Mouse (Mus musculus): Measurements from ENCODE around the gene Rxylt1.

Gene Rxylt1

DNA sequence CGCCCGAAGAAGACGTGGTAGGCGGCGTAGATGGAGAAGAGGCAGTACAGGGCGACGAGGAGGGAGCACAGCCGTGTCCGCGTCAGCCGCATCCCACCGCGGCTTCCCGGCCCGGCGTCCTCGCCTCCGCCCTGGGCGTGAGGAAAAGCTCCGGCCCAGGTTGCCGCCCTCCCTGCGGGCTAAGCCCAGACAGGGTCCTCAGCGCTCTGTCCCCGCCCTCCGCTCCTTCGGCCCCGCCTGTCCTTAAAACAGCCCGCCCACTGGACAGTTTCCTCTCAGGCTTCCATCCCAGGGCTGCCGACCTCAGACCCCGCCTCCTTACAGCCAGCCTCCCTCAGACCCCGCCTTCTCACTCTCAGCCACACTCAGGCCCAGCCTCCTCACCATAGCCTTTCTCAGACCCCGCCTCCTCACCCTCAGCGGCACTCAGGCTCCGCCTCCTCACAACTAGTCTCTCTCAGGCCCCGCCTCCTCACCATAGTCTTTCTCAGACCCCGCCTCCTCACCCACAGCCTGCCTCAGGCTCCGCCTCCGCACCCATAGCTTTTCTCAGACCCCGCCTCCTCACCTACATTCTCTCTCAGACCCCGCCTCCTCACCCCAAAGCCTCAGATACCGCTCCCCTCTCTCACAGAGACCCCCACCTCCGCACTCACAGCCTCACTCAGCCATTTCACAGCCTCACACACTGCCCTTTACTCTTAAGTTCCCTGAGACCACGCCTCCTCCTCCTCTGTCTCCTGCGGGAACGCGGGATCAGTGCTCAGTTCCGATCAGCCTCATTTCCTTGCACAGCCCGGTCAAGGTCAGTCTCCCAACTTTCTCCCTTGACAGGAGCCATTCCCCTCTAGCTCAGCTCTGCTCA is at the start of gene Rxylt1:
TSS of gene Rxylt1 (minus strand) at position 392 of the 865 bp plus-strand sequence.
- DNase-seq (ENCODE audit: low read depth): no peak

DNA sequence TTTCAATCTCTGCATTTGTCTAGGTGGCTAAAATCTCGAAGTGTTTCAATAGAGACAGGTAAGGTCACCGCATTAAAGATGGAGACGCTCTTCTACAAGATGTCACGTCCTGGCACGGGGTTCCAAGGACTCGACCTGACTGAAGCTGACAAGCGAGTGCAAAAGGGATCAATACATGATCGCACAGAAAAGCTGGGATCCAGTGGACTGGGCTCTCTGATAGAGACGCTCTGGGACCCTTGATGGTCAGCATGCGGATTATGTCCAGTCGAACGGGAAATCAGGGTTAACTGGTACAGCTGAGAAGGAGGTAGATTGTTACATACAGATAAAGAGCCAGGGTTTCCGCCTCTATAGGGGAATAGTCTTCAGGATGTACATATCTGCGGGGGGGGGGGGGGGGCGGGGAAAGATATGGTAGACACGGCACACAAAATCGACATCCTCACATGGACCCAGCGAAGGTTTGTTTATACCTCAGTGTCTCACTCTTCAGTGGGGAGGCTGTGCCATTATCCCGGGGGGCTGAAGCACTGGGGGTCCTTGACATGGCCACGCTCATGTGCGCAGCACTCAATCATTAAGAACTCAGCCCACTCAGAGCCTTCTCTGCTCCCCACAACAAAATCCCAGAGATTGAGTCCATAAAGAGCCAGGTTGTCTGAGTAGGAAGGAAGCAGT is 24.3 kb upstream of the Rxylt1 start:
- no peak for DNase-seq (ENCODE audit: low read depth)

DNA sequence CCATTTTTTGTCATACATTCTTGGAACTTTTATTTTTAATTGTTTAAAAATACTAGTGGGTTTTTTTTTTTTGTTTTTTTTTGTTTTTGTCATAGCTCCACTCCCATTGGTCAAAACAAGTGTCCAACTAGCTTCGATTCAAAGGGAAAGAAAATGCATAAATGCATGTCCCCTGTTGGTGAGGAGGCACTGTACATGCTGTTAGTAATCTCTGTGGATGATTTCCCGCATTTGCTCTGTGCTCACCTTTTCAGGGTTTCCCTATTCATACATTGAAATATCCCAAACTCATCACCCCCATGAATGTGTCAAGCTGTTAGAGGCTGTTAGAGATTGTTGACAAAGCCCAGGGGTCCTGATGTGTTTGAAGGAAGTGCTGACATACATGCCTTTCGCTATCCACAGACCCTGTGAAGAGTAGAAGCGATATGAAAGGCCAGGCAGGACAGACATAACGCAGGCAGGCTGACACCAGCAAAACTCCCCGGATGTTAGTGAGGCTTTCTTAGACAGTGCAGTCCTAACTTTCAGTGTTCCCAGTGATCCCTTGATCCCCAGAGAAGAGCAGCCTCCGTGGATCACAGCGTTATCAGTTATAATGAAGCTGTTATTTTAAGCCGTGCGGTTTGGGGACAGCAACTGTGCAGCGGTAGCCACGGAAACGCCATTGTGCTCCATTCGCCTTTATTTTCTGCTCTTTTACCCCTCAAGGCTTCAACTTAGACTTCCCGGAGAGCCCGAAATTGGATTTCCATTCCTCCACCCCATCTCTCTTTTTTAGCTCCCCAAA is 23.5 kb upstream of the Rxylt1 start:
- DNase-seq (ENCODE audit: low read depth): no peak

DNA sequence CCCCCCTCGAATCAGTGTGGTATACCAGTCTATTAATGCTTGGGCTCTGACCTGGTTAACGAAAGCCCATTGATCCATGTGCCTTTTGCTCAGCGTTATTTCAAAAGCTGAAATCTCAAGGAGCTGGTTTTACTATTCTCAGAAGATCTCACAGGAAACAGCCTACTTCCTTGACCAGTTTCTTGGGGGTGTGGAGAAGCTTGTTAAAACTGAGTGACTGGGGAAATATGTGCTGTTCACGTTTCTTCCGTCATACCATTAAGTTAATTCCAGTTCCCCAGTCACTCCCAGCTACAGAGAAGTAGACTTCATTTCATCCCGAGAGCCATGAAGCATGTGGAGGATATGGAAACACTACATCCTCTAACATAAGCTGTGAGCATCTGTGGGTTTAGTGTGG is 22.3 kb upstream of the Rxylt1 start:
- no peak for DNase-seq (ENCODE audit: low read depth)

DNA sequence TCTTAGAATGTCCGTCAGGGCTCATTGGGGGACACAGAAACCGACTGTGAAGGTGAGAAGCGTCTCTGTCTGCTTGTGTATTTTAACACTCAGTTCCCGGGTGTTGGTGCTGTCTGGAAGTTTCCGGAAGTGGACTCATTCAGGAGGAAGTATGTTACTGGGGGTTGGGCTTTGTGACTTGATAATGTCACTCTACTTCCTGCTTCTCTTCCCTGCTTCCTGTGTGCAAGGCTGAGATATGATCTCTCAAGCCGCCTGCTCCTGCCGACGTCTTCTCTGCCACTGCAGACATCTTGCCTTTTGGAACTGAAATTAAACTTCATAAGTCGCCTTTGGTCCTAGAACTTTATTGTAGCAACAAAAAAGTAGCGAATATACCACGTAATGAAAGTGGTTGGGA is 19.5 kb upstream of the Rxylt1 start:
- no peak for DNase-seq (ENCODE audit: low read depth)

DNA sequence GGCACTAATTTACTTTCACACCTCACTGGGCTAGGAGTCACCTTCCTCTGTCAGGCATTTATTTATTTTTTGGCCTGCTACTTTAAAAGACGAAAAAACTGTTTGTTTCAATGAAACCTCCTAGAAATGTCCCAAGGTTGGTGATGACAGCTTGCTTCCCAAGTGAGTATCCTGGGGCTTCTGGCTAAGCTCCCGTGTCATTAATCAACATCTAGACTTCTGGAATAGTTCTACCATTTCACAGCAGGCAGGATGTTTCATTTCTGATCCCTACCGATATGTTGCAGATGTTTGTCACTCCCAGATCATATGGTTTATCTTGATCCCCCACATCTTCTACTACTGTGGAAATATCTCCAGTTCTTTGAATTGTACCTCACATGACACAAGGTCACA is 9.5 kb upstream of the Rxylt1 start:
- no peak for DNase-seq (ENCODE audit: low read depth)

DNA sequence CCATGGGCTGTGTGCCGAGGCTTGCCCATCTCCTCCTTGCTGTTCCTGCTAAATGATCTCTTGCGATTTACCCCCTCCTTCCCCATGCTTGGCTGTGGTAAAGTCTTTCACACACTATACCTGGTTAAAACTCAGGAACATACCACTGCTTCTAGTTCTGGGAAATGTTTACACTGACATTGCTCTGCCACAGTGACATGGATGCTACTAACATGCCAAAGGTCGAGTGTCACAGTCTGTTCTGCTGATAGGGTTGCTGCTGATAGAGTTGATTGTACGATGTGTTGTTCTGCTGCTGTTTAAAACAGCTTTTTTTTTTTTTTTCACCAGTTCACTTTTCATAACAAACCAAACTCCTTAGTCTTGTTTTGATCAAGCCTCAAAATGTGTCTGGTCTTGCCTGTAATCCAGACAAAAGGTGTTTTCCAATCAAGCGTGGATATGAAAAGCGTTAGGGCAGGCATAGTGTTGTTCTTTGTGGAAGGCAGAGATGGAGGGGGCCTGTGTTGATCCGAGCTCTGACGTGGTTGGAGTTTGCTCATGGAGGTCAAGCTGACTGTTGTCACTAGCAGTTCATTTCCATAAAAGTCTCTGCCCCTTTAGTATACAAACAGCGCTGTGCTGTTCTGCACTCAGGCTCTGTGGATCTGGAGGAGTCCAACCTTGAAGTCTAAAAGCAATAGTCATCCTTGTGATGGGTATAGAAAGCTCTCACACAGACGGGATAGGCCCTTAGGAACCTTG is 8.9 kb upstream of the Rxylt1 start:
- no peak for DNase-seq (ENCODE audit: low read depth)

DNA sequence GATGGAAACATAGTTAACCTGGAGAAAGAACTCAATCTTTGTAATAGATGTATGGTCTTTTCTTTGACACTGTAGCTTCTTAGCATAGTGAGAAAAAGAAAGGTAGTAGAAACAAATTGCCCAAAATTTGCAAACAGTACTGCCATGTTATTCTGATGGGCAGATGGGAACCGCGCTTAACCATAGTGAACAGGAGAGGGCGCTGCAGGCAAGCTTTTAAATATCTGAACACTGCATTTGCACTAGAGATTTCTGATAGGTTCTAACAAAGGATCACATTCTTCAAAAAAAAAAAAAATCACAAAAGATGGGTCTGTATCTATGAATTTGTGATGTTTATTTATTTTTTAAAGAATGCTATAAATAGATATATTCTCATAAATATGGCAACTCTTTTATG is 8.2 kb upstream of the Rxylt1 start:
- peak; percentile 47 for DNase-seq (ENCODE audit: low read depth)

DNA sequence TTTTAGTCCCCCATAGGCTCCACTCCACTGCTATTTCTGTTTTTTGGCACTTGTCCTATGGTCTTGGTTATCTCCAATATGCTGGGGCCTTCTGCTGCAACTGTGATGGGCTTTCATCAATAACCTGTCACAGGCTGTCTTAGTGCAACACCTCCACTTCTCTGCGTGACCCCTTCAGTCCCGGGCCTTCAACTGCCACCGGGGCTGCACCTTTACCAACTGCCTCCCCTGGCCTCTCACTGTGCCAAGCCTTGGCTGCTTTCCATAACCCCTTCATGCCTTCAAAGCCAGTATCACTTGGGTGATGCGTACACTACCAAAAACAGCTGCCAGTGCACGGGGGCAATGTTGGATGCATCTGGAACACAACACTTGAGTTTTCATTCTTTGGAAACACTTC is 5.5 kb upstream of the Rxylt1 start:
- no peak for DNase-seq (ENCODE audit: low read depth)

DNA sequence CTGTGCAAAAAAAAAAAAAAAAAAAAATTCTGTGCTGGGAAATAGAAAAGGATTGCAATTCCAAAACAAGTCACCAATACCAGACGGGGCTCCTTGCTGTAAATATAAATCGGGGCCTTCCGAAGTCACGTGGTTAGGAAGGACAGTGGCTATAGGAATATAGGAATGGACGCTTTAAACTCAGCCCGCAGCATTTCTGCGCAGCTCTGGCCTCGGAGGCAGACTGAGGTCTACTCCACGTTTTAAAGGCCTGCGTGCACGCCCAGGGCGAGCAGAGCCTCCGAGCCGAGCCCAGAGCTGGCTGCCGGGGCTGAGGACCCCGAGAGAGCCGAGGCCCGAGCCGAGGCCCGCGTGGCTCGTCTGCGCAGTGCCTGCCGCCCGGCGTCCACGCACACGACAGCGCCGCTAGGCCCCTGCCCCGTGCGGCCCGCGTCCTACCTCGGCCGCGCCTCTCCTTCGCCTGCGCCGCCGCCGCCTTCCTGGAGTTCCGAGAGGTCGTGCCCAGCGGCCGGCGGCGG is 650 bp downstream of the Rxylt1 start:
- no peak for DNase-seq (ENCODE audit: low read depth)

DNA sequence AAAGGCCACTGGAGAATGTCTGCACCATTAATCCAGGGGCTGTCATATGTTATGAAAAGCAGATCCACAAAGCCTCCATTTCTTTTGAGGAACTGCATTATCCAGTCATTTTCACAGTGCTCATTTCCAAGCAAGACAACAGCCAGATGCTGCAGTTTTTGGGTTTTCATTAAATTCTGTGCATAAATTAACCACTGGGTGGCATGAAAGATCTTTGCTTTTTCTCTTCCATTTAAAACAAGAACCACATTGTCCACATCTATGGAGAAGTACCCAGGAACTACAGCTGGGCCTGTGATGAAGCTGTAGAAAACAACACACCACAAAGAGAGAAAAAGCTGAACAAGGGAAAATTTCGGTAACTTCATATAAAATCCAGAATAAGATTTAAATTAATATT is 6.7 kb downstream of the Rxylt1 start:
- peak; percentile 12 for DNase-seq (ENCODE audit: low read depth)

DNA sequence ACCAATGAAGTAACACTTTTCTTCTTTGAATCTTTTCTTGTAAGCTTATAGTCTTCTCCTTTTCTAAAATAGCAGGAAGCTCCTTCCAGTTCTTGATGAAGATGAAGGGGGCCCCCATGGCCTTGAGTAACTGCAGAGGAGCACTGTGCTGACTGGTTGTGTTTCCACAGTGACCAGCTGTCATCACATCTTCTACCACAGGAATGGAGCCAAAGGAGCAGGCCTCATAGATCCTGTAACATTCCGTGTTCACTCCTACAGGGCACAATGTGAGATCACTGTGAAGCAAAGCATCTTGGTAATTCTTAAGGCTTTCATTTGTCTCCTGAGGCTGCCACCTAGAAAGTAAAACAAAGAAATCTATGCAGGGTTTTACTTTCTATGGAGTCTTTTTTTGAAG is 15.8 kb downstream of the Rxylt1 start:
- DNase-seq (ENCODE audit: low read depth): no peak

DNA sequence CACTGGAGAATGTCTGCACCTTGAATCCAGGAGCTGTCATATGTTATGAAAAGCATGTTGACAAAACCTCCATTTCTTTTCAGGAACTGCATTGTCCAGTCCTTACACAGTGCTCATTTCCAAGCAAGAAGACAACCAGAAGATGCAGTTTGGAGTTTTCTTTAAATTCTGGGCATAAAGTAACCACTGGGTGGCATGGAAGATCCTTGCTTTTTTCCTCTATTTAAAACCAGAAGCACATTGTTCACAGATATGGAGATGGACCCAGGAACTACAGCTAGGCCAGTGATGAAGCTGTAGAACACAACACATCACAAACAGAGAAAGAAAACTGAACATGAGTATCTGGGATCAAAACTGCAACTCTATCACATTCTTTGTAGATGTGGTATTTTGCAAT is 28.0 kb downstream of the Rxylt1 start:
- DNase-seq (ENCODE audit: low read depth): no peak

DNA sequence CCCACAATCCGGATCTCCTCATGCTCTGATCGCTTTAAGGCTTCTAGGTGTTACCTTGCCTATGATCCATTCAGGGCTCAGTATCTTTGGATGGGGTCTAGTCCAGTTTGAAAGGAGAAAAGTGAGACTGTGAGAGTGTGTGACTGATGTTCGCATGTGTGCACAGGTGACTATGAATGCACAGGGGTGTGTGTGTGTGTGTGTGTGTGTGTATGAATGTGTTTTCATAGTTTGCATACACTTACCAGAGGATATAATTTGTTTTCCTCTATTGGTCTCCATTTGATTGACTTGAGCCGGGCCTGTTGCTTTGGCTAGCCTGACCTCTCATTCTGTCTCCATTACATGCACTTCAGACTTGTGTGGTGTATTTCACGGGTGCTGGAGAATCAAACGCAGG is 41.3 kb downstream of the Rxylt1 start:
- no peak for DNase-seq (ENCODE audit: low read depth)

DNA sequence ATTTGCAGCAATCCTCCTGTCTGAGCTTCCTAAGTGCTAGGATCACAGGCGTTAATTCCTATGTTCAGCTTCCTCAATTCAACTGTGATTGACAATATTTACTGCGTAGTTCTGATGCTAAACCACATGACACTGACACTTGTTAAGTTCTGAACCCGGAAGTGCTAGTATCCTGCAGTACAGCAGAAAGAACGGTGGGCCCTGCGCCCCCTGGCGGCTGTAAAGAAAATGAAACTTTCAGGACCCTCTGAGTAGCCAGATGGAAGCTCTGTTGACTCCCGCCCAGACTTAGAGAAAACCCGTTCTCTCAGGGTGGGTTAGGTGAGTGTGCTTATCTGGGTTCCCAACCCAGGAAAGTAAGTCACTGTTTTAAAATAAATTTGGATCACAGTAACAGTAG is 42.6 kb downstream of the Rxylt1 start:
- DNase-seq (ENCODE audit: low read depth): peak; percentile 63

DNA sequence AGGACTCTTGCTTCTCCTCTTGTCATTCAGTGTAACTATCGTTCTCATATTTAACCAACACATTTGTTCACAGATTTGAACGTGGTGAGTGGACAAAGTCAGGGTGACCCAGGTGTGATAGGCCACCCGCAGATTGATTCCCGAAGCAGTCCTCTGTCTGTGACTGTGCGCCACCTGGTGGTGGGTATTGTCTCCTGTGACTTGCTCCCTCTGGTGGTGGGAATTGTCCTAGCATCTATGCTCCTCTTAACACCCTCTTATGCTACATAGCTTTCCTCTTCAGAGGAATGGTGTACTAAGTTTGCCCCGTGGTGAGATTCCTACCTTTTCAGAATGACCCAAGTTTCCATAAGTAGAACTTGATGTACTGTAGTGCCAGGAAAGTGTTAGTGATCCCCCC is 45.3 kb downstream of the Rxylt1 start:
- DNase-seq (ENCODE audit: low read depth): peak; percentile 73

DNA sequence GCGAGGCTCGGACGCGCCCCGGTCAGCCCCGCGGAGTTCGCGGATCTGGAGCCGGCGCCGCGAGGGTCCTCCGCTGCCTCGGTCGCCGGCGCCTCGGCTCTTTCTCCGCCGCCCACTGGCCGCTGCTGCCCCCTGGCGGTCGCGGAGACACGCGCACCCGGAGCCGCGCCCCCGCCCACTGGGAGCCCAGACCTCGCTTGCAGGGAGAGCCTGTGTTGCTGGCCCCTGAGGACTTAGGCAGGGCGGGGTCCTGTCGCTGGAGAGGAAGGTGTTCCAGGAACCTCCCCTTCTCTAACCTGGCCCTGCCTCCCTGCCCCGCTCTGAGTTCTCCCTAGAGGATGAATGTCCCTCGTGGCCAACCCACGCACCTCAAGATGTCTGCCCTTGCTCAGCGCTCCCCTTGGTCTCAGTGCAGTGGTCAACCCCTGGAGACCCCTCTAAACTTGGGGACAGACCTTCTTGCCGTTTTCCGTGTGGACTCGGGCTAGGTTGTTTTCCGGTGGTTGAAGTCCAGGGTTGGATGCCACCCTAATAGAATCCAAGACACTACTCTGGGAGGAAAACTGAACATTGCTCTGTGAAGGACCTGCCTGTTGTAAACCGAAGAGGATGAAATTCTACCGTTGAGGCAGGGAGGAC is 49.3 kb downstream of the Rxylt1 start:
- no peak for DNase-seq (ENCODE audit: low read depth)

DNA sequence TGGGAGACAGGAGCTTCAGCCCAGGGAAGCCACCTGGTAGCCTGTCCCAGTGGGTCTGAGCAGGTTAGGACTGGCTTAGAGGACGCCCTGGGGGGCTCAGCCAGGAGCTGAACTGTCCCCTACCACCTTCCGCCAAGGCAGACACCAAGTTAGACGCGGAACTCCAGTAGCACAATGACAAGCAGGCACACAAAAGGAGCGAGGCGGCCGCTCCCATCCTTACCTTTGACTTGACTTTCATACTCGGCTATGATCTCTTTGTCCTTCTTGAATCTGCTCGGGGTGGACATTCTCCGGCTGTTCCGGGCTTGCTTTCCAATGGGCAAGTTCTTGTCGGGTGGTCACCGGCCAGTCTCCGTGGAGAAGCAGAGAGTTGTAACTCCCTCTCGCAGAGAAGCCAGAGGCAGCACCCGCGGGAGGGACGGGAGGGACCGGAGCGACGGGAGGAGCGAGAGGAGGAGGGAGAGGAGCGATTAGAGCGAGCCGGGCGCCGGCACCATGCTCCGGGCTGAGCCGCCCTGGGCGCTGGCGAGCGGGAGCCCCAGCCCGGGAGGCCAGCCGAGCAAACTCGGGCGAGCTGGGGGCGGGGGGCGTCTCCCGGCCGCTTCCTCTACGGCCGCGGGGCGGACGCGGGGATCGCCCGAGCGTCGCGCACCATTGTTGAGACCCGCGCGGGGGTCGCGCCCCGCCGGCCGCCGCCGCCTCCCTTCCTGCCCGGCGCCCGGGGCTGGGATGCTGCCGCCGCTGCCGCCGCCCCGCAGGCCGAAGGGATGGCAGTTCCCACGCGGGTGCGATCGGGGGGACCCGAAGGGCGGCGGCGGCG is 50.1 kb downstream of the Rxylt1 start, which contains the start of gene Srgap1:
TSS of gene Srgap1 (minus strand) at position 412 of the 823 bp plus-strand sequence.
- DNase-seq (ENCODE audit: low read depth): no peak

DNA sequence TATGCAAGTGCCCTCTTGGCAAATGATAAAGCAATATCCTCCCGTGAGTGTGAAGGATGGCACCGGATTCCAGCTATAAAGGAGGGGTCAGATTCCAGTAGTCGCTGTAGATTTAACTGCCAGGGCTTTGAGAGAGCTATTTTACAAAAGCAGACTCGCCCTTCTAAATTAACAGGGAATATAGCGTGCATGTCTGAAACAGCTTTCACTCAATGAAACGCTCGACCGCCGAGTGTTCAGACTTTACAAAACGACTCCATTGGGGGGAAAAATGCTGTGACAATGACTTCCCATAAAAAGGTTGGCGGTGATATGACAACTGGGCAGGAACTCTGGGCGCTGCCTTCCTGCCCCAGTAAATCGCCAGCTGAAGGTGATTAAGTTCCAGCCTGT is 50.7 kb downstream of the Rxylt1 start:
- no peak for DNase-seq (ENCODE audit: low read depth)

DNA sequence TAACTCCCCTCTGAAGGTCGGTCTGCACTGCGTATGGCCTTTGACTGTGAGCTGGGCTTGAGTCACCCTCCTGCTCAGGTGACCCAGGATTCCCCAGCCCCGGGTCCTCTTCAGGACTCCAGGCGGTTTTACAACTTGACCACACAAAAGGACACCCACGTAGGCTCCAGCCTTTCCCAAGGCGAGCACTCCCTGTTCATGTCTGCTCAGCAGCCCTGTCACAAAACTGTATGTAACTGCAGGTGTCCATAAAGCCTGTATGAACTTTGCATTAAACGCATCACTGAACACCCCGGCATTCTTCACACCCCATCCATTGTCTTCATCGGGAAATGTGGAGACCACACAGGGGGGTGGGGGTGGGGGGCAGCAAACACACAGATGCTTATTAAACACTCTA is 51.2 kb downstream of the Rxylt1 start:
- no peak for DNase-seq (ENCODE audit: low read depth)
